In the genomic region with DNA sequence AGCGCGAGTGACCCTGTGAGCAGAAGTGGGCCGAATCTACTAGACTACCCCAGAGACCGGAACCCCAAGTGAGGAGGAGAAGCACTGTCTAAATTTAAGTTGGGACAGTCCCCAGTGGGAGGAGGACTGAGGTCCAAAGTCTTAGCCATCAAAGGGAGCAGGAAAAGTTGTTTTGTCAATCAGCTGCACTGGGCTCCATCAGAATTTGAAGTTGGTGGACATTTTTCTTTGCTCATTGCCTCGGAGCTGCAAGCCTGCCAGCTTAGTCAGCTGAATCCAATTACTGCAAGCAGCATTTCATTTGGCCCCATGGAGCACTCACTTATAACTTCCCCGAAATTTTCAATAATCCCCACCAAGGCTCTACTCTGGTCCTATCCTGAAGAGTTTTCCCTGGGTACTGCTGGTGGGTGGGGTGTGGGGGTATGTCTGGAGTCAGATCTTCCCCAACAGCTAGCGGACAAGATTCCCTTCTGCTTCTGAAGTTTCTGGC, we compare ENCODE assay signal across 13 mouse cellular contexts. TPM values are rescaled to one million over a fixed set of nuclear protein-coding genes. Genes with fewer than 3 reads are reported as not detected.
DNase-seq lines count a peak whose midpoint lies in the region; ATAC-seq and TF ChIP-seq lines count a peak whose summit lies in the region.
"Had no signal": no experiment of that assay in that cellular context is flagged by ENCODE, and none has a peak within 500 bp of the region (broad histone marks: within the 10 kb centered on the region; RNA-seq: fewer than 3 reads in every experiment).

No protein-coding gene starts in this region.

- WGBS in midbrain, embryonic 10.5 days: 3% methylated on average over 7 of the region's 7 CpGs
- WGBS in midbrain, postnatal 0 days: 2% methylated on average over 7 of the region's 7 CpGs
- WGBS in embryonic facial prominence, embryonic 10.5 days: 1% methylated on average over 7 of the region's 7 CpGs
- WGBS in hindbrain, postnatal 0 days: 12% methylated on average over 7 of the region's 7 CpGs
- WGBS in neural tube, embryonic 15.5 days: 19% methylated on average over 7 of the region's 7 CpGs
- WGBS in thymus, adult 2 months: 29% methylated on average over 7 of the region's 7 CpGs

- H3K27ac ChIP-seq in midbrain, embryonic 10.5 days (replicated peaks): no peak overlapping the region
- no peak overlapping the region for H3K27ac ChIP-seq in midbrain, postnatal 0 days (ENCODE audit: low read depth, low read length)
- no peak overlapping the region for H3K27ac ChIP-seq in embryonic facial prominence, embryonic 10.5 days (replicated peaks)
- H3K27ac ChIP-seq in hindbrain, postnatal 0 days: peak overlapping the region; percentile 84
- peak overlapping the region; percentile 91 for H3K27ac ChIP-seq in neural tube, embryonic 15.5 days (replicated peaks)
- H3K27ac ChIP-seq in thymus, adult 2 months (ENCODE audit: control insufficient read depth, insufficient read depth, low read length): no peak overlapping the region
- H3K27ac ChIP-seq: lung, embryonic 15.5 days; midbrain, embryonic 13.5 days had no signal

- no peak overlapping the region for H3K9ac ChIP-seq in midbrain, postnatal 0 days (replicated peaks; ENCODE audit: low read length, poor library complexity, severe bottlenecking)
- peak overlapping the region; percentile 53 for H3K9ac ChIP-seq in hindbrain, postnatal 0 days (replicated peaks; ENCODE audit: low read length)
- H3K9ac ChIP-seq in neural tube, embryonic 15.5 days (replicated peaks): peak overlapping the region; percentile 46; the same call in 1 of the 2 replicates
- H3K9ac ChIP-seq: lung, embryonic 15.5 days; midbrain, embryonic 13.5 days had no signal

- ATAC-seq in midbrain, postnatal 0 days (ENCODE audit: low FRiP score): no peak
- no peak for ATAC-seq in hindbrain, postnatal 0 days
- no peak for ATAC-seq in neural tube, embryonic 15.5 days (ENCODE audit: low FRiP score)
- no peak for ATAC-seq in frontal cortex, adult (ENCODE audit: low TSS enrichment)
- ATAC-seq: midbrain, embryonic 13.5 days had no signal

- H3K4me2 ChIP-seq in midbrain, postnatal 0 days (ENCODE audit: low read depth, low read length, poor library complexity, severe bottlenecking): no peak overlapping the region
- peak overlapping the region; percentile 49 for H3K4me2 ChIP-seq in hindbrain, postnatal 0 days (ENCODE audit: low read depth, low read length)
- peak overlapping the region; percentile 58 for H3K4me2 ChIP-seq in neural tube, embryonic 15.5 days
- H3K4me2 ChIP-seq: lung, embryonic 15.5 days; midbrain, embryonic 13.5 days had no signal

- H3K4me1 ChIP-seq in midbrain, embryonic 10.5 days: peaks cover 15% of the 10 kb centered on the region; the same call in 1 of the 2 replicates
- no peaks in the 10 kb centered on the region for H3K4me1 ChIP-seq in midbrain, postnatal 0 days (ENCODE audit: insufficient read depth, low read length)
- H3K4me1 ChIP-seq in embryonic facial prominence, embryonic 10.5 days: peaks cover 16% of the 10 kb centered on the region; the same call in 1 of the 2 replicates
- no peaks in the 10 kb centered on the region for H3K4me1 ChIP-seq in hindbrain, postnatal 0 days (ENCODE audit: insufficient read depth, low read length)
- peaks cover 91% of the 10 kb centered on the region for H3K4me1 ChIP-seq in neural tube, embryonic 15.5 days
- H3K4me1 ChIP-seq in thymus, adult 2 months (replicated peaks; ENCODE audit: control insufficient read depth, insufficient read depth, low read length): no peaks in the 10 kb centered on the region

- H3K9me3 ChIP-seq in midbrain, embryonic 10.5 days (replicated peaks): no peaks in the 10 kb centered on the region
- H3K9me3 ChIP-seq in midbrain, postnatal 0 days (ENCODE audit: low read length): no peaks in the 10 kb centered on the region
- H3K9me3 ChIP-seq in embryonic facial prominence, embryonic 10.5 days: no peaks in the 10 kb centered on the region
- no peaks in the 10 kb centered on the region for H3K9me3 ChIP-seq in hindbrain, postnatal 0 days (ENCODE audit: low read length)
- no peaks in the 10 kb centered on the region for H3K9me3 ChIP-seq in neural tube, embryonic 15.5 days (replicated peaks)
- H3K9me3 ChIP-seq: lung, embryonic 15.5 days; midbrain, embryonic 13.5 days had no signal

- H3K36me3 ChIP-seq in midbrain, embryonic 10.5 days: no peaks in the 10 kb centered on the region
- no peaks in the 10 kb centered on the region for H3K36me3 ChIP-seq in midbrain, postnatal 0 days (ENCODE audit: insufficient read depth, low read length)
- no peaks in the 10 kb centered on the region for H3K36me3 ChIP-seq in embryonic facial prominence, embryonic 10.5 days (replicated peaks)
- H3K36me3 ChIP-seq in hindbrain, postnatal 0 days (ENCODE audit: insufficient read depth, low read length): no peaks in the 10 kb centered on the region
- H3K36me3 ChIP-seq in neural tube, embryonic 15.5 days: no peaks in the 10 kb centered on the region
- H3K36me3 ChIP-seq in thymus, adult 2 months (ENCODE audit: control insufficient read depth, insufficient read depth, low read length): no peaks in the 10 kb centered on the region
- H3K36me3 ChIP-seq: lung, embryonic 15.5 days; midbrain, embryonic 13.5 days had no signal

- peak; percentile 50 for DNase-seq in midbrain, embryonic 10.5 days (ENCODE audit: low spot score)
- DNase-seq in midbrain, postnatal 0 days (ENCODE audit: low spot score): no peak
- DNase-seq in embryonic facial prominence, embryonic 10.5 days (ENCODE audit: low spot score): peak; percentile 50
- DNase-seq in hindbrain, postnatal 0 days (ENCODE audit: low spot score): peak; percentile 45
- DNase-seq in thymus, adult 2 months: no peak
- DNase-seq: cerebellum, adult 9-11 months; gastrocnemius, postnatal 10 days; heart, postnatal 10 days; left cerebral cortex, postnatal 4 days had no signal

- H3K4me3 ChIP-seq in midbrain, embryonic 10.5 days: no peak overlapping the region
- H3K4me3 ChIP-seq in midbrain, postnatal 0 days (ENCODE audit: low read depth, low read length): no peak overlapping the region
- H3K4me3 ChIP-seq in embryonic facial prominence, embryonic 10.5 days: peak overlapping the region; percentile 14; the same call in 1 of the 2 replicates
- peak overlapping the region; percentile 33 for H3K4me3 ChIP-seq in hindbrain, postnatal 0 days (ENCODE audit: low read length)
- H3K4me3 ChIP-seq in neural tube, embryonic 15.5 days (replicated peaks): peak overlapping the region; percentile 12; the same call in 1 of the 2 replicates
- no peak overlapping the region for H3K4me3 ChIP-seq in thymus, adult 2 months (ENCODE audit: control insufficient read depth, insufficient read depth, low read length)
- H3K4me3 ChIP-seq: lung, embryonic 15.5 days; midbrain, embryonic 13.5 days had no signal

- H3K27me3 ChIP-seq in midbrain, embryonic 10.5 days (ENCODE audit: low read depth, poor library complexity, severe bottlenecking): peaks cover 100% of the 10 kb centered on the region
- peaks cover 96% of the 10 kb centered on the region for H3K27me3 ChIP-seq in midbrain, postnatal 0 days (ENCODE audit: insufficient read depth, low read length)
- H3K27me3 ChIP-seq in embryonic facial prominence, embryonic 10.5 days (replicated peaks; ENCODE audit: low read depth, poor library complexity, severe bottlenecking): peaks cover 100% of the 10 kb centered on the region
- peaks cover 57% of the 10 kb centered on the region for H3K27me3 ChIP-seq in hindbrain, postnatal 0 days (ENCODE audit: insufficient read depth, low read length)
- H3K27me3 ChIP-seq in neural tube, embryonic 15.5 days (replicated peaks): no peaks in the 10 kb centered on the region
- peaks cover 40% of the 10 kb centered on the region for H3K27me3 ChIP-seq in thymus, adult 2 months (ENCODE audit: control insufficient read depth, insufficient read depth, low read length)

- TF ChIP-seq POLR2A in thymus, adult 2 months (IDR thresholded peaks at IDR 0.05; ENCODE audit: control insufficient read depth, extremely low read depth, insufficient read depth, low read length, poor library complexity): no peak

- no peak for TF ChIP-seq CTCF in midbrain, postnatal 0 days (IDR thresholded peaks at IDR 0.05)
- TF ChIP-seq CTCF in hindbrain, postnatal 0 days (IDR thresholded peaks at IDR 0.05; ENCODE audit: low read depth): no peak
- TF ChIP-seq CTCF in thymus, adult 2 months (IDR thresholded peaks at IDR 0.05; ENCODE audit: borderline replicate concordance, control insufficient read depth, extremely low read depth, insufficient read depth, low read length, poor library complexity): no peak

RNA-seq across cellular contexts. Expression of a gene that starts 11.1 kb away (rescaled TPM):
- not detected in 2 replicates for polyA plus RNA-seq in midbrain, embryonic 10.5 days (2016; fragmentation: Nextera tagmentation; extraction: Ambion mirVana)
- not detected in 2 replicates for total RNA-seq in midbrain, postnatal 0 days (2014; rRNA removed)
- polyA plus RNA-seq in midbrain, postnatal 0 days (2015; fragmentation: Nextera tagmentation; extraction: Ambion mirVana): not detected in 2 replicates
- polyA plus RNA-seq in embryonic facial prominence, embryonic 10.5 days (2016; fragmentation: Nextera tagmentation; extraction: Ambion mirVana): not detected in 2 replicates
- total RNA-seq in hindbrain, postnatal 0 days (2014; rRNA removed): 1.3 and 3.5 TPM in 2 replicates
- polyA plus RNA-seq in hindbrain, postnatal 0 days (2015; fragmentation: Nextera tagmentation; extraction: Ambion mirVana): 0.37 and 0.70 TPM in 2 replicates
- polyA plus RNA-seq in neural tube, embryonic 15.5 days (2015; fragmentation: Nextera tagmentation; extraction: Ambion mirVana): 0.96 and 2.0 TPM in 2 replicates
- 0.15 and 0.31 TPM in 2 replicates for polyA plus RNA-seq in thymus, adult 2 months (2012; rRNA removed)
- total RNA-seq: heart, postnatal 10 days; left cerebral cortex, postnatal 4 days had no signal
- polyA plus RNA-seq: midbrain, embryonic 13.5 days had no signal

RNA-seq across cellular contexts. Expression of a gene that starts 25.2 kb away (rescaled TPM):
- not detected in 2 replicates for polyA plus RNA-seq in midbrain, embryonic 10.5 days (2016; fragmentation: Nextera tagmentation; extraction: Ambion mirVana)
- total RNA-seq in midbrain, postnatal 0 days (2014; rRNA removed): not detected in 2 replicates
- not detected in 2 replicates for polyA plus RNA-seq in midbrain, postnatal 0 days (2015; fragmentation: Nextera tagmentation; extraction: Ambion mirVana)
- polyA plus RNA-seq in embryonic facial prominence, embryonic 10.5 days (2016; fragmentation: Nextera tagmentation; extraction: Ambion mirVana): 0.20 and 0.39 TPM in 2 replicates
- 0.26 and 1.7 TPM in 2 replicates for total RNA-seq in hindbrain, postnatal 0 days (2014; rRNA removed)
- 0.43 and 0.46 TPM in 2 replicates for polyA plus RNA-seq in hindbrain, postnatal 0 days (2015; fragmentation: Nextera tagmentation; extraction: Ambion mirVana)
- polyA plus RNA-seq in neural tube, embryonic 15.5 days (2015; fragmentation: Nextera tagmentation; extraction: Ambion mirVana): 1.7 and 2.1 TPM in 2 replicates
- polyA plus RNA-seq in thymus, adult 2 months (2012; rRNA removed): 0.05 TPM in 1 of 2 replicates, not detected in the other
- total RNA-seq: gastrocnemius, postnatal 10 days; heart, postnatal 10 days; left cerebral cortex, postnatal 4 days had no signal
- polyA plus RNA-seq: lung, embryonic 15.5 days had no signal

RNA-seq across cellular contexts. Expression of a gene that starts 25.9 kb away (rescaled TPM):
- polyA plus RNA-seq in midbrain, embryonic 10.5 days (2016; fragmentation: Nextera tagmentation; extraction: Ambion mirVana): not detected in 2 replicates
- total RNA-seq in midbrain, postnatal 0 days (2014; rRNA removed): 1.2 TPM in 1 of 2 replicates, not detected in the other
- polyA plus RNA-seq in midbrain, postnatal 0 days (2015; fragmentation: Nextera tagmentation; extraction: Ambion mirVana): not detected in 2 replicates
- polyA plus RNA-seq in embryonic facial prominence, embryonic 10.5 days (2016; fragmentation: Nextera tagmentation; extraction: Ambion mirVana): not detected in 2 replicates
- 13.9 and 18.1 TPM in 2 replicates for total RNA-seq in hindbrain, postnatal 0 days (2014; rRNA removed)
- 1.6 and 1.9 TPM in 2 replicates for polyA plus RNA-seq in hindbrain, postnatal 0 days (2015; fragmentation: Nextera tagmentation; extraction: Ambion mirVana)
- 4.3 and 4.5 TPM in 2 replicates for polyA plus RNA-seq in neural tube, embryonic 15.5 days (2015; fragmentation: Nextera tagmentation; extraction: Ambion mirVana)
- polyA plus RNA-seq in thymus, adult 2 months (2012; rRNA removed): 2.1 and 2.3 TPM in 2 replicates
- total RNA-seq: left cerebral cortex, postnatal 4 days had no signal
- polyA plus RNA-seq: midbrain, embryonic 13.5 days had no signal

RNA-seq across cellular contexts. Expression of a gene that starts 25.9 kb away (rescaled TPM):
- 0.06 TPM in 1 of 2 replicates, not detected in the other for polyA plus RNA-seq in midbrain, embryonic 10.5 days (2016; fragmentation: Nextera tagmentation; extraction: Ambion mirVana)
- total RNA-seq in midbrain, postnatal 0 days (2014; rRNA removed): 11.6 TPM in 1 of 2 replicates, not detected in the other
- polyA plus RNA-seq in midbrain, postnatal 0 days (2015; fragmentation: Nextera tagmentation; extraction: Ambion mirVana): not detected in 2 replicates
- 1.7 and 6.9 TPM in 2 replicates for polyA plus RNA-seq in embryonic facial prominence, embryonic 10.5 days (2016; fragmentation: Nextera tagmentation; extraction: Ambion mirVana)
- 31.3 and 36.8 TPM in 2 replicates for total RNA-seq in hindbrain, postnatal 0 days (2014; rRNA removed)
- 25.2 and 26.3 TPM in 2 replicates for polyA plus RNA-seq in hindbrain, postnatal 0 days (2015; fragmentation: Nextera tagmentation; extraction: Ambion mirVana)
- polyA plus RNA-seq in neural tube, embryonic 15.5 days (2015; fragmentation: Nextera tagmentation; extraction: Ambion mirVana): 14.5 and 29.1 TPM in 2 replicates
- 0.54 and 0.59 TPM in 2 replicates for polyA plus RNA-seq in thymus, adult 2 months (2012; rRNA removed)
- total RNA-seq: heart, postnatal 10 days; left cerebral cortex, postnatal 4 days had no signal

RNA-seq across cellular contexts. Expression of a gene that starts 33.2 kb away (rescaled TPM):
- not detected in 2 replicates for polyA plus RNA-seq in midbrain, embryonic 10.5 days (2016; fragmentation: Nextera tagmentation; extraction: Ambion mirVana)
- 0.05 TPM in 1 of 2 replicates, not detected in the other for total RNA-seq in midbrain, postnatal 0 days (2014; rRNA removed)
- polyA plus RNA-seq in midbrain, postnatal 0 days (2015; fragmentation: Nextera tagmentation; extraction: Ambion mirVana): not detected in 2 replicates
- polyA plus RNA-seq in embryonic facial prominence, embryonic 10.5 days (2016; fragmentation: Nextera tagmentation; extraction: Ambion mirVana): not detected in 2 replicates
- 0.37 and 9.2 TPM in 2 replicates for total RNA-seq in hindbrain, postnatal 0 days (2014; rRNA removed)
- 0.21 TPM in 1 of 2 replicates, not detected in the other for polyA plus RNA-seq in hindbrain, postnatal 0 days (2015; fragmentation: Nextera tagmentation; extraction: Ambion mirVana)
- polyA plus RNA-seq in neural tube, embryonic 15.5 days (2015; fragmentation: Nextera tagmentation; extraction: Ambion mirVana): 12.4 and 12.5 TPM in 2 replicates
- 1.1 and 1.2 TPM in 2 replicates for polyA plus RNA-seq in thymus, adult 2 months (2012; rRNA removed)
- polyA plus RNA-seq: midbrain, embryonic 13.5 days had no signal

Comparison
In these comparisons a context has a peak if more than half of its experiments do, and no peak if none do; other contexts are left out.
1. DNase-seq: peak in midbrain, embryonic 10.5 days (single experiment), embryonic facial prominence, embryonic 10.5 days (single experiment) and hindbrain, postnatal 0 days (single experiment); none in midbrain, postnatal 0 days (single experiment) and thymus, adult 2 months (single experiment).
2. H3K27ac ChIP-seq: peak in hindbrain, postnatal 0 days (single experiment) and neural tube, embryonic 15.5 days (single experiment); none in midbrain, embryonic 10.5 days (single experiment), midbrain, postnatal 0 days (single experiment), embryonic facial prominence, embryonic 10.5 days (single experiment) and thymus, adult 2 months (single experiment).
3. H3K4me3 ChIP-seq: peak in embryonic facial prominence, embryonic 10.5 days (single experiment), hindbrain, postnatal 0 days (single experiment) and neural tube, embryonic 15.5 days (single experiment); none in midbrain, embryonic 10.5 days (single experiment), midbrain, postnatal 0 days (single experiment) and thymus, adult 2 months (single experiment).